Mouse (Mus musculus) stomach, embryonic 16.5 days (tissue): ENCODE data around the gene Snd1. TPM values are rescaled to one million over a fixed set of nuclear protein-coding genes. Genes with fewer than 3 reads are reported as not detected.

Experiments used
- ATAC-seq: fragments of 200-750 bp; cut with Nextera tagmentation; 2 replicates; pipeline ENCODE4 v1.8.0; 2017; ENCODE audit warnings: moderate number of reproducible peaks, moderate TSS enrichment; ENCODE audit not compliant: insufficient read depth, low FRiP score
- H3K27ac ChIP-seq: fragments of 300-500 bp; sonication (generic); 2 replicates; pipeline ENCODE4 v1.5.1; 2014; ENCODE audit warnings: low read length
- H3K27me3 ChIP-seq: fragments of 300-500 bp; sonication (generic); 2 replicates; pipeline ENCODE4 v1.6.1; 2014; ENCODE audit warnings: low read length, control low read depth, mixed read lengths; ENCODE audit not compliant: control insufficient read depth, insufficient read depth
- H3K36me3 ChIP-seq: fragments of 300-500 bp; sonication (generic); 2 replicates; pipeline ENCODE4 v1.6.1; 2014; ENCODE audit warnings: low read length; ENCODE audit not compliant: control insufficient read depth, insufficient read depth
- H3K4me1 ChIP-seq: fragments of 300-500 bp; sonication (generic); 2 replicates; pipeline ENCODE4 v1.6.1; 2014; ENCODE audit warnings: low read length, control low read depth, mixed read lengths; ENCODE audit not compliant: control insufficient read depth, insufficient read depth
- H3K4me2 ChIP-seq: fragments of 300-500 bp; sonication (generic); 2 replicates; pipeline ENCODE4 v1.6.1; 2014; ENCODE audit warnings: low read depth, low read length, mixed read lengths
- H3K4me3 ChIP-seq: fragments of 300-500 bp; sonication (generic); replicated peaks from 2 replicates; pipeline ENCODE4 v1.5.1; 2014; ENCODE audit warnings: mild to moderate bottlenecking, low read length
- H3K9ac ChIP-seq: fragments of 300-500 bp; sonication (generic); 2 replicates; pipeline ENCODE4 v1.6.1; 2014; ENCODE audit warnings: low read length
- H3K9me3 ChIP-seq: fragments of 300-500 bp; sonication (generic); replicated peaks from 2 replicates; pipeline ENCODE4 v1.6.1; 2016; ENCODE audit warnings: low read length, control low read depth; ENCODE audit not compliant: control insufficient read depth
- WGBS: fragments of 180-500 bp; shearing (Covaris S2); extraction: QIAGEN DNeasy Blood & Tissue Kit; methylation state at CpG from one replicate; pipeline ENCODE4 v1.1.7; 2014; 5-methylcytosine and 5-hydroxymethylcytosine counted together
- polyA plus RNA-seq: library from polyadenylated mRNA; unstranded; fragments of >200 nt; fragmentation: Nextera tagmentation; extraction: Ambion mirVana; gene quantifications from 2 replicates; pipeline ENCODE4 v1.2.1, GENCODE M21; 2015

Snd1 gene
- polyA plus RNA-seq, 1 experiment from 2014 or later: 136 TPM

DNA sequence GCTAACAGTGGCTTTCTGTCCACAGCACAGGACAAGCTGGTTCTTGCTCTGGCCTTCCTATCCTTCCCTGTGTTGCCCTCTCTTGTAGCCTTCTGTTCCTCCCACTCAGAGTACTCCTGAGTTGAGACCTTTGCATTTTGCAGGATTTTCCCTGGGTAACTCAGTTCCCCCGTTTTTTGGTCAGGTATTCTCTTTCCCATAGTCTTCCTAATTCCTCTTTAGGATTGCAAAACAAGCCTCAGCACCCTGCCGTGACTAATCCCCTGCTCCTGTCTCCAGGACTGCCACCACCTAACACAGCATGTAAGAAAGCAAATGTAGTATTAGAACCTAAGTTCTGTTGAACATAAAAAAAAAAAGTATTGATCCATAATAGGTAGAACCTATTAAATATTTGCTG is 296.4 kb downstream of the Snd1 start:
- H3K9me3 ChIP-seq: no peaks in the 10 kb centered on the region
- no peak overlapping the region for H3K9ac ChIP-seq
- no peak overlapping the region for H3K4me3 ChIP-seq
- no peaks in the 10 kb centered on the region for H3K4me1 ChIP-seq
- H3K4me2 ChIP-seq: no peak overlapping the region
- no peaks in the 10 kb centered on the region for H3K36me3 ChIP-seq
- 49% methylated on average over 2 of the region's 2 CpGs for WGBS
- no peaks in the 10 kb centered on the region for H3K27me3 ChIP-seq
- ATAC-seq: no peak
- no peak overlapping the region for H3K27ac ChIP-seq

DNA sequence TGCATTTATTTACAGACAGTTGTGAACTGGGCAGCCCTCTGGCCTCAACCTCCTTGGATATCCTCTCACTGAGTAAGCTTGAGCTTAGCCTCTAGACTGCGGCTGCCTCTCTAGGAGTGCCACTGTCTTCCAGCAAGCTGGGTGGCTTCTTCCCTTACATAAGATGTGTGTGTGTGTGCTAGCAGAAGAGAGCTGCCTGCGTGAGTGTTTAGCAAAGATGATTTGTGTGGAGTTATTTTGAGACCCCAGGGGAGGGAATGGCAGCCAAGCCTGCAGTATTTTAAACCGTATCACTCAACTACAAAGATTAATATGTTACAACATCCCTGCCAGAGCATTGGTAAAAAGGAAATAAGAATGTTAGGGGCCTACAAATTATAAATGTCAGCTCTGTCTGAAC is 306.8 kb downstream of the Snd1 start:
- no peak overlapping the region for H3K9ac ChIP-seq
- H3K27me3 ChIP-seq: no peaks in the 10 kb centered on the region
- no peak overlapping the region for H3K27ac ChIP-seq
- H3K4me1 ChIP-seq: no peaks in the 10 kb centered on the region
- no peaks in the 10 kb centered on the region for H3K9me3 ChIP-seq
- H3K36me3 ChIP-seq: no peaks in the 10 kb centered on the region
- no peak overlapping the region for H3K4me3 ChIP-seq
- 50% methylated on average over 3 of the region's 3 CpGs for WGBS
- no peak overlapping the region for H3K4me2 ChIP-seq
- ATAC-seq: no peak; the same call in 1 of the 2 replicates

DNA sequence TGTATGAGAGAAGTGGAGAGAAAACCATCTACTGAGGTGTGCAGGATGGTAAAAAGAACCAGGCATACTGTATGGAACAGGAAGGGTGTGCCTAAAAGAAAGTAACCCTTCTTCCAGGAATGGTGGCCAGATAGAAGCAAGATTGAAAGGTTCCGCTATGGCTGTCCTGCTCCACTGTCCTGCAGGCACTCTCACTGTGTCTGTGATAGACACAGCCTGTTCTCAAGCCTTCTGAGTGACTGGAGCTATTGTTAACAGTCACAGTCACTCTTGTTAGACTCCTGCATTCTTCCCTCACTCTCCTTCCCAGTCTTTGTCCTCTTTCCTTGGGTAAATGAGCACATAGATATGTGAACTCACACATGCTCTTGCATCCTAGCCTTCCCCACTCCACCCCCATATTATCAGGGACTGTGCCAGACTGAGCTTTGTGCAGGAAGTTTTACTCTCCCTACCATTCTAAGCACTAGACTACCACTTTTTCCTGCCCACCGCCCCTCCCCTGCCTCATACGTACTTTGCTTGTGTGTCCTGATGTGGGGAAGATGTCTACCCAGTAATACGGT is 308.2 kb downstream of the Snd1 start:
- Histone ChIP-seq H3K9ac (no peak overlapping the region), H3K36me3 (no peaks in the 10 kb centered on the region), H3K4me1 (no peaks in the 10 kb centered on the region), H3K27ac (no peak overlapping the region), H3K4me2 (no peak overlapping the region), H3K27me3 (no peaks in the 10 kb centered on the region), H3K9me3 (no peaks in the 10 kb centered on the region), H3K4me3 (no peak overlapping the region)
- WGBS: 86% methylated on average over 4 of the region's 4 CpGs
- ATAC-seq: no peak

DNA sequence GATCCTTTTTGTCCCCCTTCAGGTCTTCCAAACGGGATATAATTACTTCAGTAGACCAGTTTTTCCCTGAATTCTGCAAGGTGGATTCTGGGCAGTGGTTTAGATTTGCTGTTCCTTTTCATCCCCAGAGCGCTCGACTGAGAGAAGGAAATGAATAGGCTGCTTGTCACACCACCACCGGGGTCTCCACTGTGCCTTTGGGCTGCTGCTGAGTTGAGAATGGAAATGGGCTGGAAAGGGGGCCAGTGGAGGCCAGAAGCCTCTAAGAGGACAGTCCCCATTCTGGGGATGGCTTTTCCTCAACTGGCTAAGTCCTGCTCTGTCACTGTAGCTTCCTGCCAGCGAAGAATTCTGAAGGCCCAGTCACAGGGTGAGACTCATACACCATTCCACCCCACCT is 309.0 kb downstream of the Snd1 start:
- Histone ChIP-seq H3K4me2 (no peak overlapping the region), H3K4me3 (no peak overlapping the region), H3K27me3 (no peaks in the 10 kb centered on the region), H3K9ac (no peak overlapping the region), H3K27ac (no peak overlapping the region), H3K9me3 (no peaks in the 10 kb centered on the region), H3K4me1 (no peaks in the 10 kb centered on the region), H3K36me3 (no peaks in the 10 kb centered on the region)
- WGBS: 81% methylated on average over 5 of the region's 5 CpGs
- no peak for ATAC-seq

DNA sequence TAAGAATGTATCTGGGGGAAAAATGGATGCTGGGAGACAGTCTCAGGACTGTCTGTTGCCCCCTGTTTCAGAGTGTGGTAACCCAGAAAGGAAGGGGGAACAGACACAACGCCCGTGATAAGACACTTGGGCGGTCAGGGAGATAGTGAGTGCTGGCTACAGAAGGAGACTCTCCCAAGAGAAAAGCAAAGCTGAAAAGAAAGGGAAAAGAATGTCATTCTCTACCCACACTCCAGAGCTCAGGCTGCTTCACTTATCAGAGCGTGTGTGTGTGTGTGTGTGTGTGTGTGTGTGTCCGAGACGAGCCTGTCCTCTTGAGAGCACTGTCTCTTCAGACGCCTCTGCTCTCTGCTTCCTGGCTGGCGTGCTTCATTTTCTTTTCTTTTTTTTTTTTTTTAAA is 310.8 kb downstream of the Snd1 start:
- H3K4me2 ChIP-seq: no peak overlapping the region
- no peak overlapping the region for H3K4me3 ChIP-seq
- 64% methylated on average over 8 of the region's 8 CpGs for WGBS
- H3K4me1 ChIP-seq: peaks cover 12% of the 10 kb centered on the region
- no peaks in the 10 kb centered on the region for H3K9me3 ChIP-seq
- H3K36me3 ChIP-seq: no peaks in the 10 kb centered on the region
- ATAC-seq: no peak
- H3K27ac ChIP-seq: no peak overlapping the region
- H3K27me3 ChIP-seq: no peaks in the 10 kb centered on the region
- no peak overlapping the region for H3K9ac ChIP-seq

DNA sequence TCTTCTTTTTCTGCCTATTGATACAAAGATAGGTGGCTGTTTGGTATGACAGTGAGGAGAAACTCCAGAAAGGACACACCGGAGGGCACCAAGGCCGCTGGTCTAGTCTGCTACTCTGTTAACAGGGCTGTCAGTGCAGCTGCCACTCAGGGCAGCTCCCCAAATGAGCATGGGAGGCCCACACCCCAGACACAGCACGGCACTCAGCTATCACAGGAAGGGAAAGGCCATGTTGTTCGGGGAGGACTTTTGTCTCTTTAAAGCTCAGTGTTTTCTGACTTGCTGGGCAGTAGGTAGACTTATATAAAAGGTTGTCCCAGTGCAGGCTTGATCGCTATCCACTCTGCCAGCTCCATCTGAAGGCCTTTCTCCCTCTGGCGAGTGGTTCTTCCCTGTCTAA is 312.2 kb downstream of the Snd1 start:
- Histone ChIP-seq H3K27me3 (no peaks in the 10 kb centered on the region), H3K9me3 (no peaks in the 10 kb centered on the region), H3K27ac (peak overlapping the region; percentile 12; the same call in 1 of the 2 replicates), H3K4me1 (peaks cover 12% of the 10 kb centered on the region), H3K4me3 (no peak overlapping the region), H3K9ac (no peak overlapping the region), H3K4me2 (no peak overlapping the region), H3K36me3 (no peaks in the 10 kb centered on the region)
- ATAC-seq: no peak
- WGBS: 78% methylated on average over 6 of the region's 6 CpGs

DNA sequence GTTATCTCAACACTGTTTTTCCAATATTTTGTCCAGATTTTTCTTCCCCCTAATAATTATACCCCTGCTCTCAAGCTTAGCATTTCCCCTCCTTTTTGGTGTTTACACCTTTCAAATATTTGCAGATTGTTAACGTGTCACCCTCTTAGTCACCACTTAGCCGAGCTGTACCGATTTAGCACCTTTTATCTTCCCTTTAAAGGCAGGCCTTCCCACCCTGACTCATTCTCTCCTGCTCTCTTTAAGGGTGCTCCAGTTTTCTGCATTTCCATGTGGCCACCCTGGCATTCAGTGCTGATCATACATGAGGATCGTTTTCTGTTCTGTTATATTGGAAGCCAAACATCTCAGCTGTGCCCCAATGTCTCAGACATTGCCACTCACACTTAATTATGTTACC is 314.7 kb downstream of the Snd1 start:
- Histone ChIP-seq H3K4me2 (no peak overlapping the region), H3K36me3 (no peaks in the 10 kb centered on the region), H3K9ac (no peak overlapping the region), H3K27me3 (no peaks in the 10 kb centered on the region), H3K4me1 (peaks cover 12% of the 10 kb centered on the region), H3K4me3 (no peak overlapping the region), H3K9me3 (no peaks in the 10 kb centered on the region), H3K27ac (0 out of 2 replicates have a peak overlapping the region, but pooled peaks have one; percentile 12)
- 52% methylated on average over 4 of the region's 4 CpGs for WGBS
- no peak; the same call in 1 of the 2 replicates for ATAC-seq

DNA sequence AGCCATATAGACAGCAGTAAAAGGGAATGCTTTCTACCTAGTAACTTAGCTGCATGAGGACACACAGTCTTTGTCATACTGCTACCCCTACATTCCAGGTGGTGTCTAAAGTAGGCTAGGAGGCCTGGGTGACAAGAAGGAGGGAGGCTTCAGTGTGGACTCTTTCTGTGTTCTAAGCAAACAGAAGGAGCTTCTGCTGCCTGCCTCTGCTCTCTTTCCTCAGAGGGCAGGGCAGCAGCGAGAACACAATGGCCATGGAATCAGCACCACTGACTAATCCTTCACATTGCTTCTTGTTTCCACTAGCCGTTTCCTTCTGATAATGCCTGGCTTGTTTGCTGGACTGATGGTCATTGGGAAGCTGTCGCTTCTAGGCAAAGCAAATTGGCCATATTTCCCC is 316.2 kb downstream of the Snd1 start:
- Histone ChIP-seq H3K36me3 (0 out of 2 replicates have a peak, but pooled peaks cover under 1% of the 10 kb centered on the region), H3K4me3 (no peak overlapping the region), H3K9me3 (no peaks in the 10 kb centered on the region), H3K27ac (no peak overlapping the region), H3K9ac (no peak overlapping the region), H3K4me2 (no peak overlapping the region), H3K4me1 (peaks cover 16% of the 10 kb centered on the region), H3K27me3 (no peaks in the 10 kb centered on the region)
- 53% methylated on average over 3 of the region's 3 CpGs for WGBS
- no peak for ATAC-seq

DNA sequence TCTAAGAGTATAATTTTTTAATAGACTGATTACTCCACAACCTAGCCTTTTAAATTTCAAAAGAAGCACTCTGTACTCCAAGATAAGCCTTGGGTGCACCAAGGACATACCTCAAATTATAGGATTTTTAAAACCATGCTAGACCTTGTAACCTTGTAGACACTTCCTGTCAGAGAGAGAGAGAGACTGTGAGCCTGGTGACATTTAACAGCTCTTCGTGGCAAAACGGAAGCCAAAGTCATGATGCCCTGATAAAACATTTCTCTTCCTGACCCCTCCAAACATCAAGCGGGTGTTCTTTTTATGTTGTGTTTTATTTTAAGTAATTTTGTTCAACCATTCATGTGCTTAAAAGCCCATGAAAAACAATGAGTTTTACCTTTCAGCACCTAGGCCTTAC is 316.9 kb downstream of the Snd1 start:
- H3K4me1 ChIP-seq: peaks cover 16% of the 10 kb centered on the region
- H3K4me2 ChIP-seq: no peak overlapping the region
- H3K9me3 ChIP-seq: no peaks in the 10 kb centered on the region
- H3K27me3 ChIP-seq: no peaks in the 10 kb centered on the region
- no peak overlapping the region for H3K9ac ChIP-seq
- no peak for ATAC-seq
- H3K27ac ChIP-seq: no peak overlapping the region
- 86% methylated on average over 3 of the region's 3 CpGs for WGBS
- no peak overlapping the region for H3K4me3 ChIP-seq
- H3K36me3 ChIP-seq: 0 out of 2 replicates have a peak, but pooled peaks cover 5% of the 10 kb centered on the region
